Mouse (Mus musculus): ENCODE measurements around the gene L3mbtl4. TPM values are rescaled to one million over a fixed set of nuclear protein-coding genes. Genes with fewer than 3 reads are reported as not detected.

The L3mbtl4 gene
- polyA plus RNA-seq, 1 experiment from 2014 or later = 6.5 TPM

DNA sequence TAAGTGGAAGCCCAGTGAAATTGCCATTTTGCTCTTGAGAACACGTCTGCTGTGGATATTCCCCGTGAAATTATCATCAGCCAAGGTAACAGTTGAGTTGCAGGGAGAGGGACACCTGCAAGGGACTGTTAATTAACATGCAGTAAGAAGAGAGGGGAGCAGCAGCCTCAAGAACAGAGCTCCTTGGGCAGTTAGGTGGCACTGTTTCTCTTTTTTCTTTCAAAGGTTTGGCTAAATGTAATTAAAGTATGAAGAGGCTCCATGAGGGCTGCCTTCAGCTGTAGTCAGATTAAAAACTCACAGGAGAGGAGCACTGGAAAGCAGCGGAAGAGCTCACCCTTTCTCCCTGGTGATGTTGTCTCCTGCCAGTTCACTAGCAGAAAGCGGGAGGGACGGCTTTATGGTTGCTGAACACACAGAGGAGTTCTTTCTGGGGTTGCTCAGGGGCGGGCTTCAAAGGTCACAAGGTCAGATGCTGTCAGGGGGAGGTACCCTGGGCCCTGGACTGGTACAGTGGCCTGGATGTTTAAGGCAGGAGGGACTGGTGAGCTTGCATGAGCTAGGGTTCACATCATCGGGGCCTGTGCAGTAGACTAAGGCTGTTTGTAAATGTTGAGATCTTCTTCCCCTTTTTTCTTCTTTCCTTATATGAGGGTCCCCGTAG lies 11.7 kb downstream of the L3mbtl4 start:
- H3K4me2 ChIP-seq (ENCODE audit: low read length) = no peak overlapping the region
- H3K9ac ChIP-seq (ENCODE audit: low read depth, low read length) = no peak overlapping the region
- no peaks in the 10 kb centered on the region for H3K4me1 ChIP-seq (ENCODE audit: control insufficient read depth, insufficient read depth, low read length)
- H3K27me3 ChIP-seq (ENCODE audit: control insufficient read depth, insufficient read depth, low read depth, low read length) = no peaks in the 10 kb centered on the region
- no peaks in the 10 kb centered on the region for H3K36me3 ChIP-seq (ENCODE audit: control insufficient read depth, insufficient read depth, low read length)
- H3K27ac ChIP-seq (ENCODE audit: low read length) = no peak overlapping the region
- no peaks in the 10 kb centered on the region for H3K9me3 ChIP-seq (replicated peaks; ENCODE audit: control insufficient read depth, low read length, poor library complexity, severe bottlenecking)
- peak; percentile 48; the same call in 1 of the 2 replicates for ATAC-seq
- 22% methylated on average over 8 of the region's 8 CpGs for WGBS
- no peak overlapping the region for H3K4me3 ChIP-seq (ENCODE audit: low read depth, low read length)

DNA sequence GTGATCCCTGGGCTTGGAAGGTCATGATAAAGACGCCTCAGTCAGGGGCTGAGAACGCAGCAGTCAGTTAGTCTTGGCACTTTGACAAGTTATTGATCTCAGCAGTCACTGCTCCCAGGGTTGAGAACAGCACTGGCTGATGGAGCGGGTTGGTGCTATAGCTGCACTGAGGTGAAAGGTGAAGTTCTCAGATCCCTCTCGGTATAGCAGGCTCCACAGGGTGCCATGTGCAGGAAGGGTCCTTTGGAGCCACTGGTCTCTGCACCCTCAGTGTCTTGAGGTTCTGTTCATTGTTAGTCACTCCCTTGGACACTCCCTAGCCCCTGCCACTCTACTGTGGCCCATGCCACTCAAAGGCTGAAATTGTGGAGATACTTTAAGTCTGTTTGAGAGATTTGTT lies 14.5 kb downstream of the L3mbtl4 start:
- no peak overlapping the region for H3K4me3 ChIP-seq (ENCODE audit: low read depth, low read length)
- H3K27me3 ChIP-seq (ENCODE audit: control insufficient read depth, insufficient read depth, low read depth, low read length) = no peaks in the 10 kb centered on the region
- no peak overlapping the region for H3K27ac ChIP-seq (ENCODE audit: low read length)
- no peak overlapping the region for H3K9ac ChIP-seq (ENCODE audit: low read depth, low read length)
- ATAC-seq = no peak
- no peaks in the 10 kb centered on the region for H3K4me1 ChIP-seq (ENCODE audit: control insufficient read depth, insufficient read depth, low read length)
- no peaks in the 10 kb centered on the region for H3K36me3 ChIP-seq (ENCODE audit: control insufficient read depth, insufficient read depth, low read length)
- H3K9me3 ChIP-seq (replicated peaks; ENCODE audit: control insufficient read depth, low read length, poor library complexity, severe bottlenecking) = no peaks in the 10 kb centered on the region
- H3K4me2 ChIP-seq (ENCODE audit: low read length) = no peak overlapping the region
- 91% methylated on average over 4 of the region's 4 CpGs for WGBS

DNA sequence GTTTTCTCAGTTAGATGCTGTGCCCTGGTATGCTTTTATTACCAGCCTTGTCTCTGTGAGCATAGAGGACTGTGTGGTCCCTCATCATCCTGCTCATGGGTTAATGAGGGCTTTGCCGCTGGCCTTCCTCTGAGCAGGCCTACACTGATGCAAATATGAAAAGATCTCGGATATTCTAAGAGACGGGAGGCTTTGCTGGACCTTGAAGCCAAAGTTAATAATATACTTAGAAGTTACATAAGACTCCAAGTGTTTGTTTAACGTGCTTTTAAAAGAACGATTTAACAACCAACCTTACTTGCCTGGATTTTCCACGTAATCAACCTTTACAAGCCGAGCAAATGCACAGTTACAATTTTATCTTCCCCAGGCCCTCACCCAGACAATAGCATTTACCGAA lies 15.1 kb downstream of the L3mbtl4 start:
- ATAC-seq = no peak
- Histone ChIP-seq H3K27ac (ENCODE audit: low read length) (no peak overlapping the region), H3K36me3 (ENCODE audit: control insufficient read depth, insufficient read depth, low read length) (no peaks in the 10 kb centered on the region), H3K9ac (ENCODE audit: low read depth, low read length) (no peak overlapping the region), H3K27me3 (ENCODE audit: control insufficient read depth, insufficient read depth, low read depth, low read length) (no peaks in the 10 kb centered on the region), H3K4me1 (ENCODE audit: control insufficient read depth, insufficient read depth, low read length) (no peaks in the 10 kb centered on the region), H3K9me3 (replicated peaks; ENCODE audit: control insufficient read depth, low read length, poor library complexity, severe bottlenecking) (no peaks in the 10 kb centered on the region), H3K4me2 (ENCODE audit: low read length) (no peak overlapping the region), H3K4me3 (ENCODE audit: low read depth, low read length) (no peak overlapping the region)
- WGBS = 92% methylated on average over 8 of the region's 8 CpGs

DNA sequence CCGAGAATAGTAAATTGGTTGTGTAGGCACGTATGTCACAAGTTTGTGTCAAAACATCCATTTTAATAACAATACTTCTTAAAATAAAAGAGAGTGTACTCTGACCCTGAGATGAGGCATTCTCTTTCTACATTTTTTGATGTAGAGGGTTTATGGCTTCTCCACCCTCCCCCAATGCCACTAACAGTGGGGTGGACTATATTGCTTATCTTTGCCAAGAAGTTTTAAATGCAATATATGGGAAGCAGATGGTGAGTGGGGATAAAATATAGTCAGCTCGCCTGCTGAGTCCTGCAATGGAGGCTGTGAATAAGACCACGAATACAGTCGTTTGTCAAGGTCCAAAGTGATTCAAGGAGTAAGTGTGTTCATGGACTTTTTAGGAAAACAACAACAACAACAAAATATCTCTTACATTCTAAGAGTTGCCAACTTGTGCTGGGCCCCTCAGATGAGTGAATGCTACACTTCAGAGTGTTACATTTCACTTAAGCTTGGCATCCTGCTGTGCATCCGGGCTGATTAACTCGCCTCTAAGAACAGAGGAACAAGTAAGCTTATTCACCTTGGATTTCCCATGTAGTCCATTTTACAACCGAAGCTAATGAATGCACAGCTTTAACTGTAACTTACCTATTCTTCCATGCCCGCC lies 18.2 kb downstream of the L3mbtl4 start:
- Histone ChIP-seq H3K36me3 (ENCODE audit: control insufficient read depth, insufficient read depth, low read length) (no peaks in the 10 kb centered on the region), H3K4me1 (ENCODE audit: control insufficient read depth, insufficient read depth, low read length) (no peaks in the 10 kb centered on the region)
- WGBS = 37% methylated on average over 9 of the region's 9 CpGs

DNA sequence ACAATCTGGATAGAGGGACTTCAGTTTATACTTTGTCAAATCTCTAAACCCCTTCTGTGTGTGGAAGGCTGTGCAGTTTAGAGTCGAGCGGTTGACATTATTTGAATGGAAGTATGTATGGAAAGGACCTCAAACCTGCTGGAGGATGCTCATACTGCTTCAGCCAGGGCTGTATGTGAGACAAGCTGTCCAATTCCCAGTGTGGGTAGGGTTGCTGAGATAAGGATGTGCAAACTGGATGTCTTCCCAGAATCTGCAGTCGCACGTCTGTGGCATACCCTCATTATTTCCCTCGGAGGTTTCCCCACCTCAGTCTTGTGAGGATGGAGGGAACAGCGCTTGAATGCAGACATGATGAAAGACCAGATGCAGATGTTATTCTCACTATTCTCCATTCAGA lies 34.8 kb downstream of the L3mbtl4 start:
- no peak overlapping the region for H3K9ac ChIP-seq (ENCODE audit: low read depth, low read length)
- H3K4me3 ChIP-seq (ENCODE audit: low read depth, low read length) = no peak overlapping the region
- ATAC-seq = no peak
- H3K9me3 ChIP-seq (replicated peaks; ENCODE audit: control insufficient read depth, low read length, poor library complexity, severe bottlenecking) = no peaks in the 10 kb centered on the region
- H3K27ac ChIP-seq (ENCODE audit: low read length) = no peak overlapping the region
- 70% methylated on average over 6 of the region's 6 CpGs for WGBS
- H3K27me3 ChIP-seq (ENCODE audit: control insufficient read depth, insufficient read depth, low read depth, low read length) = no peaks in the 10 kb centered on the region
- no peaks in the 10 kb centered on the region for H3K4me1 ChIP-seq (ENCODE audit: control insufficient read depth, insufficient read depth, low read length)
- no peaks in the 10 kb centered on the region for H3K36me3 ChIP-seq (ENCODE audit: control insufficient read depth, insufficient read depth, low read length)
- H3K4me2 ChIP-seq (ENCODE audit: low read length) = no peak overlapping the region

More for the DNA sequence above, 18.2 kb downstream of the L3mbtl4 start:
- H3K4me3 ChIP-seq (ENCODE audit: low read depth, low read length) = no peak overlapping the region
- H3K27ac ChIP-seq (ENCODE audit: low read length) = no peak overlapping the region
- no peaks in the 10 kb centered on the region for H3K9me3 ChIP-seq (replicated peaks; ENCODE audit: control insufficient read depth, low read length, poor library complexity, severe bottlenecking)
- H3K4me2 ChIP-seq (ENCODE audit: low read length) = no peak overlapping the region
- no peaks in the 10 kb centered on the region for H3K27me3 ChIP-seq (ENCODE audit: control insufficient read depth, insufficient read depth, low read depth, low read length)
- no peak overlapping the region for H3K9ac ChIP-seq (ENCODE audit: low read depth, low read length)
- no peak for ATAC-seq

DNA sequence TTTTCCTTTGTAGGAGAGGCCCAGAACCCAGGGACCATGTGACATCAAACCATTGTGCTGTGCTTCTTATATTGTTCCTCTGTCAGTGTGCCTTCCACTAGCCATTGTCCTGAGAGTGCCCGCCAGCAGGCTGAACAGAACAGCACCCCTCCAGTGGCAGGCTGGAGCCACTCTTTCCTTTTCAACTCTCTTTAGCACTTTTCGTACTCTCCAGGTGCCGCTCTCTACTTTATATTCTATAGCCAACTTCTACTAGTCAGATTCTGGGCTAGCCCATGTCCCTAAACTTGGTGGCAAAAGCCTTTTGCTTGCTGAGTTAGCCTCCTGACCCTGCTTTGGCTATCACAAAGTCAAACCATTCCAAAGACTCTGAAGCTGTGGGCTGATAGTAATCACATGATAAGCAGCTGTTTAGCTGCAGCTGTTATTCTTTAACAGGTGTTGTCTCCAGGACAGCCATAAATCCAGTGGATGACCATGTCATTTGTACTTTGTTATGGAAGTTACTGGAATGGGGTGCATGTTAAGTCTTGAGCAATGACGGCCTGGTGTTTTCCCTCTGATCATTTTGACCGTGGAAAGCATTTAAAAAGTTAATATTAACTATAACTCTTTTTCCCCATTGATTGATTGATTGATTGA lies 38.8 kb downstream of the L3mbtl4 start:
- Histone ChIP-seq H3K4me1 (ENCODE audit: control insufficient read depth, insufficient read depth, low read length) (no peaks in the 10 kb centered on the region), H3K36me3 (ENCODE audit: control insufficient read depth, insufficient read depth, low read length) (no peaks in the 10 kb centered on the region), H3K4me3 (ENCODE audit: low read depth, low read length) (no peak overlapping the region), H3K9me3 (replicated peaks; ENCODE audit: control insufficient read depth, low read length, poor library complexity, severe bottlenecking) (no peaks in the 10 kb centered on the region), H3K27ac (ENCODE audit: low read length) (no peak overlapping the region), H3K4me2 (ENCODE audit: low read length) (no peak overlapping the region), H3K9ac (ENCODE audit: low read depth, low read length) (no peak overlapping the region), H3K27me3 (ENCODE audit: control insufficient read depth, insufficient read depth, low read depth, low read length) (no peaks in the 10 kb centered on the region)
- ATAC-seq = no peak
- 74% methylated on average over 5 of the region's 5 CpGs for WGBS

DNA sequence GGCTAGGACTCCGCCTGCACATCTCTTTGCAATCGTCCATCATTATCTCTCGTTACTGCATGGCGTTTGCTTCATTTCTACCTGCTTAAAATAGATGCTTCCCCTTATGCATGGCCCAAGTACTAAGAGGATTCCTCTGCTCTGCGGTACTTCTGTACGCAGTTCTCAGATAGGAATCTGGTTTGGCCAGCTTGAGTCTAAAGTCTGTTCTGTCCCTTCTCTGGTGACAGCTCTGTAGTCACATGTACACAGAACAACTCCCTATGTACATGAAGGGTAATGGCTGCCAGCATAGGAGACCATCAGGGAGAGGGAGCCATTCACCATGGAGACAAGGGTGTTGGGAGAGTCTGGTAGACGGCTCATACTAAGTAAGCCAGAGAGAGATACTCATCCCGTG lies 47.3 kb downstream of the L3mbtl4 start:
- 93% methylated on average over 8 of the region's 8 CpGs for WGBS
- no peak for ATAC-seq
- no peak overlapping the region for H3K9ac ChIP-seq (ENCODE audit: low read depth, low read length)

DNA sequence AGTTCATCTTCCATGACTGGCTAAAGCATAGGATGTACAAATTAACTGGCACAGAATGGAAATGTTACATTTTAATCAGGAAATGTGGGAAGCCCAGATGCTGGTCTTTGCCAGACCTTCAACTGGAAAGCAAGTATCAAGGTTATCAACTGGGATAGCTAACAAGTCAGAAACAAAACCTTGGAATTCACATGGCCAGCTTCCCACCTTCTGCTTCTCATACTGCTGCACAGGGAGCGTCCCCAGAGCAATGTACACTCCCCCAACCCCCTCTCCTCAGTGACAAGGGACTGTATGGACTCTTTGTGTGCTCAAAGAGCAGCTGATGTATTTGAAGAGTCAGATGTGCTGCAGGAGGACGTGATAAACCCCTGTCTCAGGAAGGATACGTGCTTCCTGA lies 49.0 kb downstream of the L3mbtl4 start:
- no peak for ATAC-seq
- WGBS = 65% methylated on average over 3 of the region's 3 CpGs

More for the DNA sequence above, 47.3 kb downstream of the L3mbtl4 start:
- Histone ChIP-seq H3K27me3 (ENCODE audit: control insufficient read depth, insufficient read depth, low read depth, low read length) (no peaks in the 10 kb centered on the region), H3K4me2 (ENCODE audit: low read length) (no peak overlapping the region), H3K4me3 (ENCODE audit: low read depth, low read length) (no peak overlapping the region), H3K4me1 (ENCODE audit: control insufficient read depth, insufficient read depth, low read length) (no peaks in the 10 kb centered on the region), H3K27ac (ENCODE audit: low read length) (no peak overlapping the region), H3K9me3 (replicated peaks; ENCODE audit: control insufficient read depth, low read length, poor library complexity, severe bottlenecking) (no peaks in the 10 kb centered on the region), H3K36me3 (ENCODE audit: control insufficient read depth, insufficient read depth, low read length) (no peaks in the 10 kb centered on the region)

DNA sequence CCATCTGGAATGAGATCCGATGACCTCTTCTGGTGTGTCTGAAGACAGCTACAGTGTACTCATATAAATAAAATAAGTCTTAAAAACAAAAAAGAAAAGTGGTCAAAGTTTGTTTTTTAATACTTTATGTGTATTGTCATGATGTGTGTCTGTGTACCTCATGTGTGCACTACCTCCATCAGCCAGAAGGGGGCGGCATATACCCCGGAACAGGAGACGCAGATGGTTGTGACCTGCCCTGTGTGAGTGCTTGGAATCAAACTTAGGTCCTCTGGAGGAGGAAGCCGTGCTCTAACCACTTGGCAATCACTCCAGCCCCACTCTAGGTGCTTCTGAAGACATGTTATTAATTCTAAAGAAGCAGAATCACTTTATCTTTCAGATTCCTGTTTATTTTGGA lies 58.6 kb downstream of the L3mbtl4 start:
- no peaks in the 10 kb centered on the region for H3K9me3 ChIP-seq (replicated peaks; ENCODE audit: control insufficient read depth, low read length, poor library complexity, severe bottlenecking)
- WGBS = 79% methylated on average over 5 of the region's 5 CpGs
- no peak for ATAC-seq
- H3K4me1 ChIP-seq (ENCODE audit: control insufficient read depth, insufficient read depth, low read length) = no peaks in the 10 kb centered on the region
- H3K27me3 ChIP-seq (ENCODE audit: control insufficient read depth, insufficient read depth, low read depth, low read length) = no peaks in the 10 kb centered on the region
- no peaks in the 10 kb centered on the region for H3K36me3 ChIP-seq (ENCODE audit: control insufficient read depth, insufficient read depth, low read length)
- no peak overlapping the region for H3K27ac ChIP-seq (ENCODE audit: low read length)
- H3K4me3 ChIP-seq (ENCODE audit: low read depth, low read length) = no peak overlapping the region
- H3K4me2 ChIP-seq (ENCODE audit: low read length) = no peak overlapping the region
- H3K9ac ChIP-seq (ENCODE audit: low read depth, low read length) = no peak overlapping the region

More for the DNA sequence above, 49.0 kb downstream of the L3mbtl4 start:
- Histone ChIP-seq H3K27ac (ENCODE audit: low read length) (no peak overlapping the region), H3K9ac (ENCODE audit: low read depth, low read length) (no peak overlapping the region), H3K4me1 (ENCODE audit: control insufficient read depth, insufficient read depth, low read length) (no peaks in the 10 kb centered on the region), H3K4me3 (ENCODE audit: low read depth, low read length) (no peak overlapping the region), H3K9me3 (replicated peaks; ENCODE audit: control insufficient read depth, low read length, poor library complexity, severe bottlenecking) (no peaks in the 10 kb centered on the region), H3K27me3 (ENCODE audit: control insufficient read depth, insufficient read depth, low read depth, low read length) (no peaks in the 10 kb centered on the region), H3K36me3 (ENCODE audit: control insufficient read depth, insufficient read depth, low read length) (no peaks in the 10 kb centered on the region), H3K4me2 (ENCODE audit: low read length) (no peak overlapping the region)

All from midbrain, embryonic 16.5 days (tissue).